Mouse (Mus musculus) forebrain, embryonic 13.5 days (tissue): ENCODE results near the gene Stat5b. TPM values are rescaled to one million over a fixed set of nuclear protein-coding genes. Genes with fewer than 3 reads are reported as not detected.

Experiments used
- ATAC-seq: fragments of 200-750 bp; cut with Nextera tagmentation; 2 replicates; pipeline ENCODE4 v1.8.0; 2017
- H3K27ac ChIP-seq: fragments of 300-500 bp; sonication (generic); 2 replicates; pipeline ENCODE4 v1.5.1; 2015; ENCODE audit warnings: inconsistent platforms, mild to moderate bottlenecking, moderate library complexity
- H3K27me3 ChIP-seq: fragments of 300-500 bp; sonication (generic); 2 replicates; pipeline ENCODE4 v1.6.1; 2015; ENCODE audit warnings: mild to moderate bottlenecking, inconsistent platforms
- H3K36me3 ChIP-seq: fragments of 300-500 bp; sonication (generic); 2 replicates; pipeline ENCODE4 v1.6.1; 2015; ENCODE audit warnings: mild to moderate bottlenecking, inconsistent platforms; ENCODE audit not compliant: poor library complexity, severe bottlenecking
- H3K4me1 ChIP-seq: fragments of 300-500 bp; sonication (generic); 2 replicates; pipeline ENCODE4 v1.6.1; 2015; ENCODE audit warnings: inconsistent platforms
- H3K4me2 ChIP-seq: fragments of 300-500 bp; sonication (generic); 2 replicates; pipeline ENCODE4 v1.6.1; 2015; ENCODE audit warnings: inconsistent platforms, mild to moderate bottlenecking, moderate library complexity
- H3K4me3 ChIP-seq: fragments of 300-500 bp; sonication (generic); 2 replicates; pipeline ENCODE4 v1.5.1; 2015; ENCODE audit warnings: mild to moderate bottlenecking, inconsistent platforms
- H3K9ac ChIP-seq: fragments of 300-500 bp; sonication (generic); 2 replicates; pipeline ENCODE4 v1.6.1; 2015; ENCODE audit warnings: mild to moderate bottlenecking, inconsistent platforms
- H3K9me3 ChIP-seq: fragments of 300-500 bp; sonication (generic); replicated peaks from 2 replicates; pipeline ENCODE4 v1.6.1; 2016; ENCODE audit warnings: inconsistent platforms
- WGBS: fragments of 180-500 bp; shearing (Covaris S2); methylation state at CpG from one replicate; pipeline ENCODE4 v1.1.7; 2015; 5-methylcytosine and 5-hydroxymethylcytosine counted together
- polyA plus RNA-seq: library from polyadenylated mRNA; unstranded; fragments of >200 nt; fragmentation: Nextera tagmentation; extraction: Ambion mirVana; gene quantifications from 2 replicates; pipeline ENCODE4 v1.2.1, GENCODE M21; 2015

The Stat5b gene
- polyA plus RNA-seq, 1 experiment from 2014 or later = 11.1 TPM

- ATAC-seq = no peak
- WGBS = 64% methylated on average over 6 of the region's 6 CpGs
- H3K4me1 ChIP-seq = peaks cover 20% of the 10 kb centered on the region
- H3K9ac ChIP-seq = peak overlapping the region; percentile 90; the same call in 1 of the 2 replicates
- peak overlapping the region; percentile 92 for H3K4me2 ChIP-seq
- no peak overlapping the region for H3K27ac ChIP-seq
- no peaks in the 10 kb centered on the region for H3K36me3 ChIP-seq
- no peaks in the 10 kb centered on the region for H3K9me3 ChIP-seq
- peak overlapping the region; percentile 82 for H3K4me3 ChIP-seq
- peaks cover 17% of the 10 kb centered on the region for H3K27me3 ChIP-seq
Measured at GRCm38 (mm10) chr11:100848789-100849379, 1.6 kb downstream of the Stat5b start.

- H3K9ac ChIP-seq = no peak overlapping the region
- H3K9me3 ChIP-seq = no peaks in the 10 kb centered on the region
- H3K27me3 ChIP-seq = peaks cover 13% of the 10 kb centered on the region
- ATAC-seq = no peak
- H3K27ac ChIP-seq = no peak overlapping the region
- peaks cover 20% of the 10 kb centered on the region for H3K4me1 ChIP-seq
- 87% methylated on average over 4 of the region's 4 CpGs for WGBS
- no peak overlapping the region for H3K4me2 ChIP-seq
- H3K36me3 ChIP-seq = no peaks in the 10 kb centered on the region
- H3K4me3 ChIP-seq = no peak overlapping the region
Measured at GRCm38 (mm10) chr11:100848080-100848479, 2.4 kb downstream of the Stat5b start.

GRCm38 (mm10) chr11:100847572-100847971 lies 3.0 kb downstream of the Stat5b start:
- no peak overlapping the region for H3K4me3 ChIP-seq
- peaks cover 20% of the 10 kb centered on the region for H3K4me1 ChIP-seq
- H3K9ac ChIP-seq = no peak overlapping the region
- H3K9me3 ChIP-seq = no peaks in the 10 kb centered on the region
- no peak overlapping the region for H3K4me2 ChIP-seq
- no peak for ATAC-seq
- WGBS = 90% methylated on average over 4 of the region's 4 CpGs
- H3K36me3 ChIP-seq = no peaks in the 10 kb centered on the region
- H3K27me3 ChIP-seq = peaks cover 9% of the 10 kb centered on the region
- H3K27ac ChIP-seq = no peak overlapping the region

- Histone ChIP-seq H3K9me3 (no peaks in the 10 kb centered on the region), H3K4me2 (no peak overlapping the region), H3K9ac (no peak overlapping the region), H3K27me3 (no peaks in the 10 kb centered on the region), H3K4me1 (peaks cover 13% of the 10 kb centered on the region), H3K4me3 (no peak overlapping the region), H3K27ac (no peak overlapping the region), H3K36me3 (no peaks in the 10 kb centered on the region)
- WGBS = 84% methylated on average over 6 of the region's 6 CpGs
- ATAC-seq = no peak
Measured at GRCm38 (mm10) chr11:100845793-100846192, 4.7 kb downstream of the Stat5b start.

GRCm38 (mm10) chr11:100844121-100844520 lies 6.4 kb downstream of the Stat5b start:
- H3K27me3 ChIP-seq = no peaks in the 10 kb centered on the region
- H3K4me1 ChIP-seq = peaks cover 4% of the 10 kb centered on the region
- no peak overlapping the region for H3K27ac ChIP-seq
- H3K4me3 ChIP-seq = no peak overlapping the region
- no peak overlapping the region for H3K9ac ChIP-seq
- ATAC-seq = no peak
- no peak overlapping the region for H3K4me2 ChIP-seq
- WGBS = 90% methylated on average over 4 of the region's 4 CpGs
- no peaks in the 10 kb centered on the region for H3K9me3 ChIP-seq
- no peaks in the 10 kb centered on the region for H3K36me3 ChIP-seq

GRCm38 (mm10) chr11:100843070-100843669 lies 7.4 kb downstream of the Stat5b start:
- Histone ChIP-seq H3K9ac (no peak overlapping the region), H3K36me3 (no peaks in the 10 kb centered on the region), H3K4me3 (no peak overlapping the region), H3K27me3 (no peaks in the 10 kb centered on the region), H3K9me3 (no peaks in the 10 kb centered on the region), H3K4me1 (no peaks in the 10 kb centered on the region), H3K27ac (no peak overlapping the region), H3K4me2 (no peak overlapping the region)
- WGBS = 97% methylated on average over 8 of the region's 8 CpGs
- ATAC-seq = no peak

GRCm38 (mm10) chr11:100842025-100842424 lies 8.5 kb downstream of the Stat5b start:
- Histone ChIP-seq H3K27me3 (no peaks in the 10 kb centered on the region), H3K9me3 (peaks cover 4% of the 10 kb centered on the region), H3K36me3 (no peaks in the 10 kb centered on the region), H3K4me1 (no peaks in the 10 kb centered on the region), H3K4me2 (no peak overlapping the region), H3K4me3 (no peak overlapping the region), H3K27ac (no peak overlapping the region), H3K9ac (no peak overlapping the region)
- ATAC-seq = no peak
- WGBS = 88% methylated on average over 7 of the region's 7 CpGs

GRCm38 (mm10) chr11:100840866-100841265 lies 9.7 kb downstream of the Stat5b start:
- H3K27ac ChIP-seq = no peak overlapping the region
- no peak for ATAC-seq
- H3K4me1 ChIP-seq = no peaks in the 10 kb centered on the region
- H3K9ac ChIP-seq = no peak overlapping the region
- H3K36me3 ChIP-seq = no peaks in the 10 kb centered on the region
- WGBS = 81% methylated on average over 12 of the region's 12 CpGs
- H3K27me3 ChIP-seq = no peaks in the 10 kb centered on the region
- no peak overlapping the region for H3K4me2 ChIP-seq
- peaks cover 4% of the 10 kb centered on the region for H3K9me3 ChIP-seq
- H3K4me3 ChIP-seq = no peak overlapping the region

GRCm38 (mm10) chr11:100839523-100839922 lies 11.0 kb downstream of the Stat5b start:
- H3K9ac ChIP-seq = no peak overlapping the region
- WGBS = 85% methylated on average over 8 of the region's 8 CpGs
- H3K36me3 ChIP-seq = no peaks in the 10 kb centered on the region
- H3K27ac ChIP-seq = no peak overlapping the region
- no peaks in the 10 kb centered on the region for H3K27me3 ChIP-seq
- no peak overlapping the region for H3K4me3 ChIP-seq
- no peak for ATAC-seq
- no peak overlapping the region for H3K4me2 ChIP-seq
- no peaks in the 10 kb centered on the region for H3K4me1 ChIP-seq
- H3K9me3 ChIP-seq = peaks cover 4% of the 10 kb centered on the region

GRCm38 (mm10) chr11:100838894-100839293 lies 11.6 kb downstream of the Stat5b start:
- 95% methylated on average over 9 of the region's 9 CpGs for WGBS
- Histone ChIP-seq H3K36me3 (no peaks in the 10 kb centered on the region), H3K9me3 (peaks cover 4% of the 10 kb centered on the region), H3K4me1 (no peaks in the 10 kb centered on the region), H3K27ac (no peak overlapping the region), H3K4me2 (no peak overlapping the region), H3K4me3 (no peak overlapping the region), H3K9ac (no peak overlapping the region), H3K27me3 (no peaks in the 10 kb centered on the region)
- no peak for ATAC-seq

GRCm38 (mm10) chr11:100836923-100837702 lies 13.4 kb downstream of the Stat5b start:
- 86% methylated on average over 9 of the region's 9 CpGs for WGBS

GRCm38 (mm10) chr11:100833466-100833865 lies 17.1 kb downstream of the Stat5b start:
- no peak overlapping the region for H3K27ac ChIP-seq
- peaks cover 9% of the 10 kb centered on the region for H3K4me1 ChIP-seq
- peaks cover 4% of the 10 kb centered on the region for H3K9me3 ChIP-seq
- no peaks in the 10 kb centered on the region for H3K36me3 ChIP-seq
- WGBS = 76% methylated on average over 7 of the region's 7 CpGs
- ATAC-seq = no peak
- H3K27me3 ChIP-seq = no peaks in the 10 kb centered on the region
- H3K4me3 ChIP-seq = no peak overlapping the region
- H3K4me2 ChIP-seq = no peak overlapping the region
- H3K9ac ChIP-seq = no peak overlapping the region

More at GRCm38 (mm10) chr11:100836923-100837702, 13.4 kb downstream of the Stat5b start:
- Histone ChIP-seq H3K36me3 (no peaks in the 10 kb centered on the region), H3K4me3 (no peak overlapping the region), H3K9ac (no peak overlapping the region), H3K4me2 (no peak overlapping the region), H3K9me3 (peaks cover 4% of the 10 kb centered on the region), H3K4me1 (no peaks in the 10 kb centered on the region), H3K27me3 (no peaks in the 10 kb centered on the region), H3K27ac (no peak overlapping the region)
- no peak for ATAC-seq
